Comparison of ENCODE assay signal across 8 mouse cellular contexts in genomic region chr11:45884029-45884428, GRCm38 (mm10). TPM values are rescaled to one million over a fixed set of nuclear protein-coding genes. Genes with fewer than 3 reads are reported as not detected.
DNase-seq lines count a peak whose midpoint lies in the region; ATAC-seq and TF ChIP-seq lines count a peak whose summit lies in the region.
"Had no signal": no experiment of that assay in that cellular context is flagged by ENCODE, and none has a peak within 500 bp of the region (broad histone marks: within the 10 kb centered on the region; RNA-seq: fewer than 3 reads in every experiment).

No protein-coding gene starts in this region.

- no peaks in the 10 kb centered on the region for H3K9me3 ChIP-seq in E14TG2a.4 (ENCODE audit: low read length)
- H3K9me3 ChIP-seq: neural tube, embryonic 13.5 days had no signal

- no peaks in the 10 kb centered on the region for H3K27me3 ChIP-seq in E14TG2a.4 (ENCODE audit: insufficient read depth, low read length)
- H3K27me3 ChIP-seq: neural tube, embryonic 13.5 days had no signal

- DNase-seq in kidney, postnatal 14 days = peak; percentile 41
- DNase-seq in kidney, adult 18-20 months = no peak
- peak; percentile 57 for DNase-seq in ZHBTc4 (ENCODE audit: low read depth, low spot score)
- no peak for DNase-seq in spleen, adult 18-20 months
- no peak for DNase-seq in urinary bladder, postnatal 25 days (ENCODE audit: low spot score)

- peaks cover 36% of the 10 kb centered on the region for H3K4me1 ChIP-seq in E14TG2a.4 (replicated peaks; ENCODE audit: low read depth, low read length)

- TF ChIP-seq CTCF in E14TG2a.4 (conservative IDR thresholded peaks at IDR 0.05; ENCODE audit: low read length) = peak; percentile 80

- H3K36me3 ChIP-seq in E14TG2a.4 (ENCODE audit: insufficient read depth, low read length) = peaks cover 31% of the 10 kb centered on the region

- no peak overlapping the region for H3K4me3 ChIP-seq in E14TG2a.4 (replicated peaks; ENCODE audit: low read length)
- H3K4me3 ChIP-seq: neural tube, embryonic 13.5 days had no signal

- ATAC-seq in inflammation-experienced regulatory T-cells, adult 6 months = peak; percentile 75

RNA-seq across cellular contexts. Expression of gene Clint1, which starts 32.2 kb away (rescaled TPM):
- 10 to 100 TPM; 36.9 to 52.5 (median 45.6) TPM for polyA plus RNA-seq in inflammation-experienced regulatory T-cells, adult 6 months (2017; shearing (Covaris generic))

Comparison
In these comparisons a context has a peak if more than half of its experiments do, and no peak if none do; other contexts are left out.
1. DNase-seq: peak in kidney, postnatal 14 days (single experiment) and ZHBTc4 (single experiment); none in kidney, adult 18-20 months (single experiment), spleen, adult 18-20 months (0 of 2) and urinary bladder, postnatal 25 days (single experiment).